Mouse (Mus musculus): ENCODE measurements around the gene Tenm4.

Tenm4 gene

GRCm38 (mm10) chr7:96802216-96802615, 631.2 kb downstream of the Tenm4 start:
- no peak for DNase-seq (ENCODE audit: low spot score in 2 of 2)

- DNase-seq (ENCODE audit: low spot score in 2 of 2) = no peak
Measured at GRCm38 (mm10) chr7:96806561-96806960, 635.5 kb downstream of the Tenm4 start.

GRCm38 (mm10) chr7:96807281-96808058, 636.4 kb downstream of the Tenm4 start:
- DNase-seq (ENCODE audit: low spot score in 2 of 2) = no peak

GRCm38 (mm10) chr7:96808059-96808646, 637.1 kb downstream of the Tenm4 start:
- DNase-seq (ENCODE audit: low spot score in 2 of 2) = no peak

GRCm38 (mm10) chr7:96811691-96812090, 640.6 kb downstream of the Tenm4 start:
- DNase-seq (ENCODE audit: low spot score in 2 of 2) = no peak

- no peak for DNase-seq (ENCODE audit: low spot score in 2 of 2)
Measured at GRCm38 (mm10) chr7:96813036-96813435, 642.0 kb downstream of the Tenm4 start.

- DNase-seq (ENCODE audit: low spot score in 2 of 2) = no peak
Measured at GRCm38 (mm10) chr7:96813497-96814400, 642.7 kb downstream of the Tenm4 start.

GRCm38 (mm10) chr7:96814581-96814980, 643.5 kb downstream of the Tenm4 start:
- DNase-seq (ENCODE audit: low spot score in 2 of 2) = no peak

GRCm38 (mm10) chr7:96817030-96817674, 646.1 kb downstream of the Tenm4 start:
- DNase-seq (ENCODE audit: low spot score in 2 of 2) = peak in 1 of 2 experiments; percentile 40

- no peak for DNase-seq (ENCODE audit: low spot score in 2 of 2)
Measured at GRCm38 (mm10) chr7:96818236-96818916, 647.3 kb downstream of the Tenm4 start.

- peak in 1 of 2 experiments; percentile 38 for DNase-seq (ENCODE audit: low spot score in 2 of 2)
Measured at GRCm38 (mm10) chr7:96819538-96819937, 648.5 kb downstream of the Tenm4 start.

GRCm38 (mm10) chr7:96820343-96820742, 649.3 kb downstream of the Tenm4 start:
- DNase-seq (ENCODE audit: low spot score in 2 of 2) = no peak

GRCm38 (mm10) chr7:96826101-96826500, 655.1 kb downstream of the Tenm4 start:
- no peak for DNase-seq (ENCODE audit: low spot score in 2 of 2)

GRCm38 (mm10) chr7:96826672-96827071, 655.6 kb downstream of the Tenm4 start:
- DNase-seq (ENCODE audit: low spot score in 2 of 2) = no peak

GRCm38 (mm10) chr7:96832551-96832950, 661.5 kb downstream of the Tenm4 start:
- DNase-seq (ENCODE audit: low spot score in 2 of 2) = no peak

GRCm38 (mm10) chr7:96833012-96833411, 662.0 kb downstream of the Tenm4 start:
- DNase-seq (ENCODE audit: low spot score in 2 of 2) = no peak

GRCm38 (mm10) chr7:96834681-96835289, 663.7 kb downstream of the Tenm4 start:
- DNase-seq (ENCODE audit: low spot score in 2 of 2) = no peak

- no peak for DNase-seq (ENCODE audit: low spot score in 2 of 2)
Measured at GRCm38 (mm10) chr7:96835313-96835712, 664.3 kb downstream of the Tenm4 start.

GRCm38 (mm10) chr7:96838271-96838841, 667.3 kb downstream of the Tenm4 start:
- peak; percentile 53 to 71 for DNase-seq (ENCODE audit: low spot score in 2 of 2)

GRCm38 (mm10) chr7:96838926-96839325, 667.9 kb downstream of the Tenm4 start:
- peak in 1 of 2 experiments; percentile 55 for DNase-seq (ENCODE audit: low spot score in 2 of 2)

Data from frontal cortex, postnatal 36 days (tissue).